Mouse (Mus musculus) kidney, adult 8-10 months (tissue): ENCODE measurements around the gene Gm49395.

Experiments
- DNase-seq, 2 experiments: peaks; one replicate each; pipeline ENCODE4 v3.0.0; 2022

The Gm49395 gene

GRCm38 (mm10) chr13:115101355-115102191 lies at the start of gene Gm49395, which contains the start of gene Itga1:
Gene Gm49395, minus strand, starts transcription at chr13:115101921.
Gene Itga1, minus strand, starts transcription at chr13:115101964.
- peak; percentile 96 for DNase-seq

GRCm38 (mm10) chr13:115150602-115151001 lies 48.9 kb upstream of the Gm49395 start:
- peak in 1 of 2 experiments; percentile 67 for DNase-seq

- DNase-seq, result no peak
These were observed 48.1 kb upstream of the Gm49395 start for GRCm38 (mm10) chr13:115149849-115150248.

- peak; percentile 20 to 63 for DNase-seq
These were observed 41.9 kb upstream of the Gm49395 start for GRCm38 (mm10) chr13:115143575-115143974.

- no peak for DNase-seq
These were observed 40.3 kb upstream of the Gm49395 start for GRCm38 (mm10) chr13:115142066-115142465.

GRCm38 (mm10) chr13:115138513-115138912 lies 36.8 kb upstream of the Gm49395 start:
- DNase-seq, result no peak

GRCm38 (mm10) chr13:115136761-115137160 lies 35.0 kb upstream of the Gm49395 start:
- no peak for DNase-seq

GRCm38 (mm10) chr13:115132435-115132834 lies 30.7 kb upstream of the Gm49395 start:
- DNase-seq, result peak; percentile 51 to 70

GRCm38 (mm10) chr13:115131381-115131780 lies 29.7 kb upstream of the Gm49395 start:
- no peak for DNase-seq

GRCm38 (mm10) chr13:115130035-115130434 lies 28.3 kb upstream of the Gm49395 start:
- DNase-seq, result no peak

GRCm38 (mm10) chr13:115127826-115128225 lies 26.1 kb upstream of the Gm49395 start:
- DNase-seq, result no peak

- DNase-seq, result no peak
These were observed 24.8 kb upstream of the Gm49395 start for GRCm38 (mm10) chr13:115126534-115126933.

GRCm38 (mm10) chr13:115125130-115125529 lies 23.4 kb upstream of the Gm49395 start:
- DNase-seq, result no peak

GRCm38 (mm10) chr13:115124521-115124920 lies 22.8 kb upstream of the Gm49395 start:
- no peak for DNase-seq

GRCm38 (mm10) chr13:115118756-115119155 lies 17.0 kb upstream of the Gm49395 start:
- DNase-seq, result no peak

GRCm38 (mm10) chr13:115118195-115118594 lies 16.5 kb upstream of the Gm49395 start:
- DNase-seq, result no peak

GRCm38 (mm10) chr13:115116930-115117621 lies 15.4 kb upstream of the Gm49395 start:
- no peak for DNase-seq

- peak; percentile 72 to 87 for DNase-seq
These were observed 7.9 kb upstream of the Gm49395 start for GRCm38 (mm10) chr13:115109628-115110027.

- no peak for DNase-seq
These were observed 5.7 kb upstream of the Gm49395 start for GRCm38 (mm10) chr13:115107436-115107835.

- DNase-seq, result no peak
These were observed 4.5 kb upstream of the Gm49395 start for GRCm38 (mm10) chr13:115106183-115106582.

GRCm38 (mm10) chr13:115102754-115103153 lies 1.0 kb upstream of the Gm49395 start:
- no peak for DNase-seq

GRCm38 (mm10) chr13:115100381-115101177 lies 1.1 kb downstream of the Gm49395 start:
- DNase-seq, result no peak

- no peak for DNase-seq
These were observed 2.3 kb downstream of the Gm49395 start for GRCm38 (mm10) chr13:115099381-115099780.
